Mouse (Mus musculus): Measurements from ENCODE around the gene Ghdc.
A peak's percentile ranks its signal among the peaks of the same experiment; 100 is the strongest.

Gene Ghdc

DNA sequence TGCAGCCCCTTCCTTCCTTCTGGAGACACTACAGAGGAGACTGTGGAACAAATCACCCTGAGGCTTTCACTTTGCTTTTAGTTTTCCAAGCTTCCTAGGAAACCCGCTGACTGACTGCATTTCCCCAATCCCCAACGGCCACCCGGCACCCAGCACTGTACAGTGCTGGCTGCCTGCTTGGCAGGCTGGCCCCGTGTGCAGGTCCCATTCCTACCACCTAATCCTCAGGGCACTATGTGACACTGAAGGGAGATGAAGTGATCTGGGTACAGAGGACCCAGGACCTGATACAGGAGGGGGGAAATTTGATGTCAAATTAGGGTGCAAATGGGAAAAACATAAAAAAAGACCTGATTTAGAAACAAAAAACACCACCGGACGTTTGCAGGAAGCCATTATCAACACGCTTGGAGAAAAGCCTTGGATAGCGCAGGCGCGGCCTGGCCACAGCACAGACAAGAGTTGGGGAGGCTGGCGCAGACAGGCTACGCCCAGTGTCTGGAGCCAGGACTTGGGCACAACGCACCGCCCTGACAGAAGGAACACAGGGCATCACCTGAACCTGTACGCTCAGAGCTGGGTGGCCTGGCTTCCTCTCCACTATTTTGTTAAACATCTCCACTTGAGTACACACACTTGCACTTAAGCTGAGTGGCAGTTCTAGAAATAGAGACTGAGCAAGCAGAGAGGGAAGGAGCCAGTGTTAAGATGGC is 11.2 kb upstream of the Ghdc start:
- DNase-seq: no peak

DNA sequence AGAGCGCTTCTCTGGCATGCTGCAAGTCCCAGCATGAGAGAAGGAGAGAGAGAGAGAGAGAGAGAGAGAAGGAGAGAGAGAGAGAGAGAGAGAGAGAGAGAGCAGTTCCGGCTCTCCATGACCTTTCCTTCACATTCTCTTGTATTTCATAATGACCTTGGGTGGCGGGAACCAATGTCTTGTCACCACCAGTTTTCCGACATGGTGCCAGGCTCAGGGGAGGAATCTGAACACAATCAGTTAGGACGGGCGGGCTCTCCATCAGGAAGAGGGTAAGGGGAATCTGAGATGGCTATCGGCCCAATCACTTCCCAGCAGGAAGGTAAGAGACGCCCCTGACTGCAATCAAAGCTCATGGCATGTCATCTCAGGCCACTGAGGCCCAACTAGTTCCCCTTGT is 9.5 kb upstream of the Ghdc start:
- DNase-seq: no peak

DNA sequence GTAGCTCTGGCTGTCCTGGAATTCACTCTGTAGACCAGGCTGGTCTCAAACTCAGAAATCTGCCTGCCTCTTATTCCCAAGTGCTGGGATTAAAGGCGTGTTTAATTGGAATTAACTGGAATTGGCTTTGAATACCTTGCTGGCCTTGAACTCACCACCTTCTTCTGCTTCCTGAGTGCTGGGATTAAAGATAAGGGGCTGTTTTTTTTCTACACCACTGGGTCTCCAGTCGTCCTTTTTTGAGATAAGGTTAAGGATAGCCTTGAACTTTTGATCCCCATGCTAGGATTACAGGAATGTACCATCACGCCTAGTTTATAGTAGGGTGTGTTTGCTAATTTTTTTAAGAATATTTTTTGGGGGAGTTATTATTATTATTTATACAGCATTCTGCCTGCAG is 7.3 kb upstream of the Ghdc start:
- no peak for DNase-seq

DNA sequence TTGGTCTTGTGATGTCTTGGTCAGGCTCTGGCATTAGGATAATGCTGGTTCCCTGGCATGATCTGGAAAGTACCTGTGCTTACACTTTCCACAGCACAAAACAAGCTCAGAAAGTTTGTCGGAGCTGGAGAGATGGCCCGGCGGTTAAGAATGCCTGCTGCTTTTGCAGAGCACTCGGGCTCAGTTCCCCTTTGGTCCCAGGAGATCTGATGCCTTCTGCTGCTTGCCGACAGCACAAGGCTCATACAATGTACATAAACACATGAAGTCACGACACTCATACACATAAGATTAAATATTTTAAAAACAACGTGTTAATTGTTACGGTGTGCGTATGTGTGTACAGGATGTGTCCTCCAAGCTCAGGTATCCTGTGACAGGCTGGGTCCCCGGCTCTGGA is 5.2 kb upstream of the Ghdc start:
- DNase-seq: no peak

DNA sequence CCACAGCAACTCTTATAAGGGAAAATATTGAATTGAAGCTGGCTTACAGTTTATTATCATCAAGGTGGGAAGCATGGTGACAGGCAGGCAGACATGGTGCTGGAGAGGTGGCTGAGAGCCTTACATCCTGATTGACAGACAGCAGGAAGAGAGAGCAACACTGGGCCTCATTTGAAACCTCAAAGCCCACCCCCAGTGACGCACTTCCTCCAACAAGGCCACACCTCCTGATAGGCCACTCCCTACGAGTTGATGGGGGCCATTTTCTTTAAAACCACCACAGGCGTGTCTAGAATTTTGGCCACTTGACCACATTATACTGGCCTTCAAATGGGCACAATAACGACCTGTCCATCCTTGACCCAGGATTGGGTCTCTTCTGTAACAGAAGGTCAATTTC is 3.5 kb upstream of the Ghdc start:
- DNase-seq: no peak

DNA sequence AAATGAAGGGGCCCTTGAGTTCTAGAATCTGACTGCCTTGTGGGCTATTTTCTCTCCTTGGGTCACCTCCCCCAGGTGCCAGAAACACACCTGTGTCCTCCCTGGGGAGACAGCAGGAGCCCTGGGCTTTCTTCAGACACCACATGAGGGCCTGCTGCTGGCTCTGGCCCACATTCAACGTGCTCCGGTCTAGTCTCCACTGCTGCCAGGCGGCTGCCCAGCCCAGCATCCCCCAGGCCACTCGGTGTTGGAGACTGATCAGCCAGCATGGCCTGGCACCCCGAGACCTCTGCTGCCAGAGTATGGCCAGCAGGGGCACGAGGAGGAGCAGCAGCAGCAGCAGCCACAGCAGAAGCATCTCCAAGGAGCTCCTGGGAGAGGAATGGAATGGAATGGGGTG is 777 bp downstream of the Ghdc start:
- DNase-seq: no peak

DNA sequence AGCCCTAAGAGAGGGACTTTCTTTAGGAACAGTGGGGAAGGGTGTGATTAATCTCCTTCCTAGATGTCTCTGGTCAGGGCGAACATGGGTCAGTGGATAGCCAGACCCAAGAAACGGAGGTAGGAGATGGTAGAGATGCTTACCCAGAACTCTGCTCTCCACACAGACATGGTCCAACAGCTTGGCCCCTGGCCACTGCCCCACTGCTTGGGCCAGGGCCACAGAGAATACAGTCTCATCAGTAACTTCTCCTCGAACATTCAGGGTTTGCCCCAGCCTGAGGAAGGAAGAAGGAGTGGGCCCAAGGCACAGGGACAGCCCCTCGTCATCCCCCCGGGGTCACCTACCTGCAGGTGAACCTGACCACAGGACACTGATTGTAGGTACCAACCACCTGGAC is 2.9 kb downstream of the Ghdc start:
- no peak for DNase-seq

DNA sequence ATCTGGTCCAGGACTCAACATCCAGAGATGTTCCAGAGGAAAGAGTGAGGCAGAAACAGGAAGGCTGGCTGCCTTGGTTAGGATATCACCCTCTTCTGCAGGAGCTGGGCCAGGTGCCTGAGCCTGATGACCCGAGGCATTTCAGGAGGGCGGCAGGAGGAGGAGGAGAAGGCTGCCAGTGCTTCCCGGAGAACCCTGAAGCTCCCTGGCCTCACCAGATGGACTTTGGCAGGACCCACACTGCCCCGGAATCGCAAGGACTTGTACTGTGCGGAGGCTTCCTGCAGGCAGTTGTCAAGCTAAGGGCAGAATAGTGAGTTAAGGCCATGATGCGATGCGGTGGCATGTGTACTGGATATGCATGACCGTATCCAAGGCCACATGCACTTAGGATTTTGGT is 4.0 kb downstream of the Ghdc start:
- no peak for DNase-seq

DNA sequence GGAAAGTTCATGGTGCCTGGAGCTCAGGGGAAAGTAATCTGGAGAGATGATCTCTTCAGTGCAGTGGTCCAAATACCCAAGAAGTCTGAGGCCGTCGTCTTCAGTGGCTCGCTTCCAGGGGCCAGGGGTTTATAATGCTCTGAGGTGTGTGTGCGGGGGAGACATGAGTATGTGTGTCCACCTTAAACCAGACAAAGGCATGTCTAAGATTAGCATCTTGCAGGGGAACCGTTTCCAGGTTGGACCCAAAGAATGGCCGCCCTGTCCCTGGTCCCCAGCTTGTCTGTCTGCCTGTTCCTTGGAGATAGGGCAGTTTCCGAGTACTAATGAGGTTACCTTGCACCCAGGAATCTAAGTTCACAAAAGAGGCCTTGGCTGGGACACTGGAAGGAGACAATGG is 7.9 kb downstream of the Ghdc start, which contains the start of gene Hcrt:
Gene Hcrt (minus strand): TSS at position 101 of the 400 bp plus-strand sequence.
- no peak for DNase-seq

DNA sequence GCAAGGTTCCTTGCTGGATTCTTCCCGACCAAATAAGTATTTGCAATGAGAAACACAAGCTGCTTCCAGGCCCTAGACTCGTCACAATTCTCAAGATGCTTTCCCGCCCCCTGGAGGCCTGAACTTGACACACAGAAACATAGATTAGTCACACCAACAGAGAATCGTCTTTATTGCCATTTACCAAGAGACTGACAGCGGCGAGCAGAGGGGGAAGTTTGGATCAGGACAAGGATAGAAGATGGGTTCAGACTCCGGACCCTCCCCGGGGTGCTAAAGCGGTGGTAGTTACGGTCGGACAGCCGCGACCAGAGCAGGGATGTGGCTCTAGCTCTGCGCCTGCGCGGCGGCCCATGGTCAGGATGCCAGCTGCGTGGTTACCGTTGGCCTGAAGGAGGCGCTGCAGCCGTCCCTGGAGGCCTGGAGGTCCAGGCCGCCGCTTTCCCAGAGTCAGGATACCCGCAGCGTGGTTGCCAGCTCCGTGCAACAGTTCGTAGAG is 9.2 kb downstream of the Ghdc start:
- peak; percentile 89 for DNase-seq

DNA sequence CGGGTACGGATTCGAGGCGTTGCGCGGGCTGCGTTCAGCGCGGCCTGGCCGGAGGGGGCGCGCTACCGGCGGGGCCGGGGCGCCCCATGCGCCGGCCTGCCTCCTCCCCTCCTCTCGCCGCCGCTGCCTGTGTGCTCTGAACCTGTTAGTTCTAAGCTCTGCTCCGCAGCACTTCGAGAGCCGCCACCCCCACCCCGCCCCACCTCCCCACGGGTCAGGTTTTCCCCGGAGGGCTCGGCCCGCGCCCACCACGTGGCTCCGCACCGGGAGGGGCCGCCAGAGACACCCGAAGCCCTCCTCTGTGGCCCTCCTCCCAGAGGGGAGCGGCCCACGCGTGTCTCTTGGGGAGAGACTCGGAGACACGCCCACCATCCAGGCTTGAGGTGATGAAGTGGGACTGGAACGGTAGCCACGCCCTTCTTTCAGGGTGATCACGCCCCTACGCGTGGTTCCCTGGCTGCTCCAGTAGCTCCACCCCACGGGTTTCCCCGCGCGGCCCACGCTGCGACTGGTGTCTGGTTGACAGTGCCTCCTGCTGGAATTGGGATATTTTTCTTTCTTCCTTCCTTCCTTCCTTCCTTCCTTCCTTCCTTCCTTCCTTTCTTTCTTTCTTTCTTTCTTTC is 11.0 kb downstream of the Ghdc start, which contains the start of gene Kcnh4:
Gene Kcnh4 (minus strand): TSS at position 332 of the 623 bp plus-strand sequence.
- DNase-seq: peak; percentile 84

DNA sequence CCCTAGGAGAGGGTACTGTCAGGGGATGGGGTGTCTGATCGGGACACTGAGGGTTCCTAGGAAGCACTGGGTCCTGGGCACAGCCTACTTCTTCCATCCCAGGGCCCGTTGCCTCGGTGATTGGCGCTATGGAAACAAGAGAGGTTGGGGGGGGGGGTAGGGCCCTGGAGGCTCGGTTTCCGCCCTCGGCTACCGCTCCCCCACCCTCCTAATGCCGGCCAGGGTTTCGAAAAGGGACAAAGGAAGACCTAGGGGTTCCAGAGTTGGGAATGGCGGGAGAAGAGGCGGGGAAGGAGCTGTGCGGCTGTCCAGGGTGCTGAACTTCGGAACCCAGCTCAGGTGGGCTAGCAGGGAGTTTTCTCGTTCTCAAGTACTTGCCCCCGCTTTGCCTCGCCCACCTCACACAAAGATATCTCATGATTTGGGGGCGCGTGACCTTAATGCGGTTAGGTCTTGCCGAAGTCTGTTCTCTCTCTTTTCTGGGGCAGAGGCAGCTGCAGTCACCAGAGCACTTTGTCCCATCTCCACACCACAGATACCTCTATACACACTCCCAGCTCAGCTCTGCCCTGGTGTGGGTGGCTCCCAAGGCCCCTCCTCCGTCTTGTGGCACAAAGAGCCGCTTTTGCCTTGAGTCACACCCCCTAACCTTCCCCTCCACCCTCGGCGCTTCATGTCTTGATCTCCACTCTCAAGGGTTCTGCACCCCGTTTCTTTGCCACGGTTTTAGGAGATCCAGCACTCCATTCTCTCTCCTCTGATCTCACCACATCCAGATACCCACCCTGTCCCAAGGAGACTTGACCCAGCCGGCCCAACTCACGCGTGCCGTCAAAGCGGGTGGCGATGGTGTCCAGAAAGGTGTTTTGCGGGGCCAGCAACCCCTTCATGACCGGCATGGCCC is 11.8 kb downstream of the Ghdc start:
- DNase-seq: peak; percentile 26

DNA sequence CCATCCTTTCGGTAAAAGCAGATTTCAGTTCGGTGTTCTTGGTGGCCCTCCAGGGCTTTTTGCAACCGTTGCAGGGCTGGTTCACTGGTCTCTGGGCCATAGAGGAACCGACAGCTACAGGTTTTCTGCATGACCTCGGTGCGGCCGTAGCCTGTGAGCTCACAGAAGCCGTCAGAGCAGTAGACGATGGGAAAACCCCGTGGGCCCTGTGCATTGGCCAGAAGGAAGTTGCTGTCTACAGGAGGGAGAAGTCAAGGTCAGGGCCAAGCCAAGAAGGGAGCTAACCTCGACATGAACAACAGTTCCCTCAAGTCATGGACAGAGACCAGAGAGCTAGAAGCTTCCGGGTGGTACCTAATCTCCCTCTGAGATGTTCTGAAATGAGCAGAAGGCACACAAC is 13.2 kb downstream of the Ghdc start:
- no peak for DNase-seq

DNA sequence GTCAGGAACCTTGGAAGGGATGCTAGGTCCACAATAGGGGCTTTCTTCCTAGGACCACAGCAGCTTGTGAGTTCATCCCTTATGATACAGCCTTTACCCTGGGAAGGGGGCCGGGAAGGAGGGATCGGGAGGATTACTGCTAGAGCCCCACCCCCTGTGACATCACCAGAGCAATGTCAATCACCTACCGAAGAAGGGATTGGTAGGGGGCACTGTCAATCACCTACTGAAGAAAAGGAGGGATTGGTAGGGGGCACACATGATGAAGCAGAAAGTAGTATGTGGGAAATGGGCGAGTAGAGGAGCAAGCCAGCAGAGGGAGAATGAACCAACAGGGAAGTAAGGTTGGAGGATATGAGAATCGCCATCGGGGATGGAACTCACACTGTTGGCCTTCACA is 14.3 kb downstream of the Ghdc start:
- no peak for DNase-seq

DNA sequence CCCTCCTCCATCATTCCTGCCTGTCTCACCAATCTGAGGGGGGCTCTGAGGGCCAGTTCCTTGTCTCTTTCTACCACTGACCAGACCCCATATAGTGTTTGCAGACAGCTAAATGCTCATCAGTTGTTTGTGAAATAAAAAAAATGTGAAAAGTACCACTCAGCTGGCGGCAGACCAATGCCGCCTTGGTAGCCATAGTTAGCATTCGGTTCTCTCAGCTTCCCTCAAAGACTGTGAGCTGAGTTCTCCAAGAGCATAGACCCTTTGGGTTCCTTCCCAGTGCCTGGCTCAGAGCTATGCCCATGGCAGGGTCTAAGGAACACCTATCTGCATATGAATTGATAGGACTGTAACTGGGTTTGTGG is 16.1 kb downstream of the Ghdc start:
- DNase-seq: peak; percentile 45

DNA sequence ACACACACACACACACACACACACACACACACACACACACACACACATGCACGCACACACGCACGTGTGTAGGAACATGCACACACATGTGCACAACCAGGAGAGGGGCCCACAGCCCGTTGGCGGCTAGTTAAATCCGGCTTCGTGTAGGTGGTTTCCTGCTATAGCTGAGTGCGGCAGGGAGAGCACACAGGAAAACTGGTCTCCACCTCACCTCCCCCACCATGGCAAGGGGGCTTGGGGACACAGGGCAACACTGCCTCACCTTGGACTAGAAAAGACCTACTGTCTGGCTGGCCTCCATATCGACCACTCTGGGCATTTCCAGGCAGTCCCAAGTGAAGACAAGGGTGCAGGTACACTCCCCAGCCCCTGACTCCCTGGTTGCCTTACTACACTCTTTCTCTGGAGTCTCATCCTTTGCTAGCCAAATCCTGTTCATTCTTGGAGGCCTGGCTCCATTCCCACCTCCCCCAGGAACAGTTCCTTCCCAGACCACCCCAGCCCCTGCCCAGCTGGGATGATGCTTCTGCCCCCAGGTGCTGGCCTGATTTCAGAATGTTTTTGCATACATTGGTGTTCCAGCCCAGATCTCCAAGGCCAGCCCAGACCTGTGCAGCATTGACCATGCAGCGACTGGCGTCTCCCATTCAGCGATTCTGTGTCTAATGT is 16.6 kb downstream of the Ghdc start:
- DNase-seq: peak; percentile 73

DNA sequence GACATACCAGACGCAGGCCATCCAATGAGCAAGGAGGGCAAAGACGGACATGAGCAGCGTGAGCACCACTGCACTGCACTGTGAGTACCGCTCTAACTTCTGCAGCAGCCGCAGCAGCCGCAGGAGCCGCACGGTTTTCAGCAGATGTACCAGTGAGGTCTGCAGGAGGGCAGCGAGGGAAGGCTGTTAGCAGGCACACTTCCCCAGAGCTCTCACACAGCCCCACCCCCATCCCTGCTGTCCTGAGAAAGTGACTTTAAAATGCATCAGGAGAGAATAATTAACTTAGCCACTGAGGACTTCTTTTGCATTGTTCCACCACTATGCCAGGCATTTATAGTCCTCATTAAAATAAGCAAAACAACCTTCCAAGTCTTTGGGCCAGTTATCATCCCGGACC is 18.5 kb downstream of the Ghdc start:
- no peak for DNase-seq

DNA sequence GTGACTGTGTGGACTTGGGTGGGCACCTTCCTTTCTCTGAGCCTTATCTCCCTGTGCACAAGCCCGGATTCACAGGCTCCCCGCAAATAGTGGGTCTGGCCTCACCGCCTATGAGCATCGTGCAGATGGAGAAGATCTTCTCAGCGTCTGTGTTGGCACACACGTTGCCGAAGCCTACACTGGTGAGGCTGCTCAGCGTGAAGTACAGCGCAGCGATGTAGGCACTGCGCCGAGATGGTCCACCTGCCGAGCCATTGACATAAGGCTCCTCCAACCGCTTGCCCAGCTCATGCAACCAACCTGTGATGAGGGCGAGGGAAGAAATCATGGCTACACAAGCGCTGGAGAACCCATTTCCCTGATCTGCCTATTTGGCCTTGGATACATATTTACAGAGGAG is 20.6 kb downstream of the Ghdc start:
- peak; percentile 52 for DNase-seq

DNA sequence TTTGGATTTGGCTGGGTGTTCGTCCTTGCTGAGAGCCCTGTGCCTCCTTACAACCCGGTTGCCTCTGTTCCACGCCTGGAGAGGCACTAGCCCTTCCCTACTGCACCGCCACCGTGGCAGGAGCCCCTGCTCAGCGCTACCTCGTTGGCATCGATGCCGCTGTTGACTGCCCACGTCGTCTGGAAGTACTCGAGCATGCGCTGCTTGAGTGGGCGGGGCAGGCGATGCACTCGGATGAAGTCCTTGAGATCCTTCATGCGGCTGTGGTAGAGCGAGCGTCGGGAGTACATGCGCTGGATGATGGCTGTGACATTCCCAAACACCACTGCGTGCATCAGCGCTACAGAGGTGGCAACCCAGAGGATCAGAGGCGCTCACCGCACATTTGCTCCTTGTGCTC is 21.3 kb downstream of the Ghdc start:
- DNase-seq: peak; percentile 47

DNA sequence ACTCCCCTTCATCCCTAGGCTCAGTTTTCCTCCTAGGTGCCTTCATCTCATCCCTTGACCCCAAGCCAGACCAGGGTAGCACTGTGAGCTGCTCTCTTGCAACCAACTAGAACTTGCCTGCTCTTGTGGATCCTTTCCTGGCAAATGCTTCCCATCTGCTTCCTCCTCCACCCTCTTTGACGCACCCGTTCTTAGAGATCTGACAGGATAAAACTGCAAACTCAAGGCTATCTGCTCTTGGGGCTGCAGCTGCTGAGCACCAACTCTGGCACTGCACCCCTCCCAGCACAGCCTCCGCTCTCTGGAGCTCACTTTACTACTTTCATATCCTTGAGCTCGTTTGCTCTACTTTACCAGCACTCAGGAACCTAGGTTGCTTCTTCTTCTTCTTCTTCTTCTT is 22.1 kb downstream of the Ghdc start:
- no peak for DNase-seq

DNA sequence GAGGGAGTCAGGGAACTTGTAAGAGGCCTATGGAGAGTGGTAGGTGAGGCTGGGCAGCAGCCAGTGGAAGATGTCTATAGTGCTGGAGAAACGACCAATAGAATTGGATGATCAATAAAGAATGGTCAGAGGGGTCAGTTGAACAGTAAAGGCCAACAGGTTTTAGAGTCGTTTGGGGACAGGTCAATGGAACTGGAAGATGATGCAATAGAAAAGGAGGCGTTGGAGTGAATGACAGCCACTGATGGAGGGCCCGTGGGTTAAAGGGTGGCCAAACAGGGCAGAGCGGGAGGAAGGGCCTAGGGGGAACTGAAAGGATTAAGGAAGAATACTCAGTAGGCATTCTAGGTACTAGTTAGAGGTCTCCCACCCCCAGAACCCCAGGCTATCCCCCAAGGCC is 23.6 kb downstream of the Ghdc start:
- DNase-seq: no peak

DNA sequence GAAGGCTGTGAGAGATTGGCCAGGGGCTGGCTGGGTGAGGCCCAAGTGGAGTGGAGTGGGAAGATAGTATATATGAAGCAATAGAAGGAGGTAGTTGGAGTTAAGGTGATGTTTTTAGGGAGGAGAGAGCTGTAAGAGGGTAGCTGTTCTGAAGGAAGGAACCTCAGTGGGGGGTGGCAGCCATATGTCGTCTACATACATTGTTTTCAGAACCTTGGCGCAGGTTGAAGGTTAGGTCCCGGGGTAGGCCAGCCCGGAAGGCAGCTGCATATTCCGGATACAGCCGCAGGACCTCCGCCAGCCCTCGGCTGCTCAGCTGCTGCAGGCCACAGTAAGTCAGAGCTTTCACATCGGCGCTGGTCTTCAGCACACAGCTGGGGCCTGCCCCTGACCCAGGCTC is 24.2 kb downstream of the Ghdc start:
- no peak for DNase-seq

DNA sequence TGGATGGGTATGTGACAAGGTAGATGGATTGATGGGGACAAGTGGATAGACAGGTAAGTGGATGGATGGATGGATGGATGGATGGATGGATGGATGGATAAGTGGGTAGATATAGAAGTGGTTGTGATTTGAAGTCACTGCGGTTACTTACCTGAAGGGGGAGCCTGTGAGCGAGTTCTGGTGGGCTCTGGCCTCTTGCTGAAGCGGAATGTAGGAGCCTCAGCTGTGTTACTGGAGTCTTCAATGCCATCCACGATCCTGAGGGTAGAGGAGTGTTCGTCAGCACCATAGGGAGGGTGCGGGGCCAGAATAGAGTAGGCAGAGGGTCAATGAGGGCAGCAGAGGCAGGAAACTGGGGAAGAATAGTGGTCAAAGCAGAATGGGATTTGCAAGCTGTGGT is 25.7 kb downstream of the Ghdc start:
- DNase-seq: peak; percentile 36
